Mouse (Mus musculus) small intestine, adult 2 months (tissue): ENCODE measurements around the gene Tdrd3.
A peak's percentile ranks its signal among the peaks of the same experiment; 100 is the strongest.

Source experiments
- CTCF ChIP-seq: fragments of 200-500 bp; IDR thresholded peaks from 2 replicates; pipeline ENCODE4 v1.5.1; 2012; ENCODE audit warnings: low read depth, mild to moderate bottlenecking, control low read depth, inconsistent platforms, low read length, moderate library complexity, mixed read lengths; ENCODE audit not compliant: insufficient replicate concordance, insufficient read length; ENCODE audit errors: extremely low read depth
- POLR2A ChIP-seq: fragments of 200-500 bp; IDR thresholded peaks from 2 replicates; pipeline ENCODE4 v1.6.1; 2012; ENCODE audit warnings: low read depth, mild to moderate bottlenecking, control low read depth, inconsistent platforms, low read length, moderate library complexity

- TF ChIP-seq POLR2A (peak; percentile 74), CTCF (no peak)
Measured at GRCm38 (mm10) chr14:87415808-87416721, at the start of gene Tdrd3.
